Mouse (Mus musculus): ENCODE results near the gene Brd3.
"Not testable (repeated sequence)": the region's sequence is repeated elsewhere in the genome, so short reads cannot be mapped to it uniquely, and the experiment has no call there.

The Brd3 gene

DNA sequence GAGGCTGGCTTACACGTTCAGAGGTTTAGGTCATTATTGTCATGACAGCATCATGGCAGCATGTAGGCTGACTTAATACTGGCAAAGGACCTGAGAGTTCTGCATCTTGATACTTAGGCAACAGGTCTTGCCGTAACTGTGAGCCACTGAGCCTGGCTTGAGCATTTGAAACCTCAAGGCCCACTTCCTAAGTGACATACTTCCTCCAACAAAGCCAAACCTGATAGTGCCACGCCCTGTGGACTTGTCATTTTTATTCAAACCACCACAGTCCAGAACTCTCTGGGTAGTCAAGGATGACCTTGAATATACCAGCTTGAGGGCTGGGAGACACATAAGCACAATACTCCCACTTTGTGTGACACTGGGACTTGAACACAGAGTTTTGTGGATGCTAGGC is 5.4 kb upstream of the Brd3 start:
- DNase-seq (ENCODE audit: low read depth, low spot score): no peak

- DNase-seq (ENCODE audit: low read depth, low spot score): no peak
These were observed 3.2 kb upstream of the Brd3 start for GRCm38 (mm10) chr2:27510706-27511105.

GRCm38 (mm10) chr2:27506658-27507057 is 804 bp downstream of the Brd3 start:
- not testable (repeated sequence) for DNase-seq (ENCODE audit: low read depth, low spot score)

- peak; percentile 47 for DNase-seq (ENCODE audit: low read depth, low spot score)
These were observed 1.9 kb downstream of the Brd3 start for GRCm38 (mm10) chr2:27505539-27505938.

- no peak for DNase-seq (ENCODE audit: low read depth, low spot score)
These were observed 3.2 kb downstream of the Brd3 start for GRCm38 (mm10) chr2:27504113-27504885.

GRCm38 (mm10) chr2:27496391-27497028 is 11.0 kb downstream of the Brd3 start:
- DNase-seq (ENCODE audit: low read depth, low spot score): no peak

GRCm38 (mm10) chr2:27493971-27494370 is 13.5 kb downstream of the Brd3 start:
- DNase-seq (ENCODE audit: low read depth, low spot score): no peak

GRCm38 (mm10) chr2:27490939-27491338 is 16.5 kb downstream of the Brd3 start:
- DNase-seq (ENCODE audit: low read depth, low spot score): no peak

GRCm38 (mm10) chr2:27488362-27488761 is 19.1 kb downstream of the Brd3 start:
- DNase-seq (ENCODE audit: low read depth, low spot score): no peak

GRCm38 (mm10) chr2:27487336-27488049 is 20.0 kb downstream of the Brd3 start:
- no peak for DNase-seq (ENCODE audit: low read depth, low spot score)

GRCm38 (mm10) chr2:27486725-27487124 is 20.7 kb downstream of the Brd3 start:
- no peak for DNase-seq (ENCODE audit: low read depth, low spot score)

DNA sequence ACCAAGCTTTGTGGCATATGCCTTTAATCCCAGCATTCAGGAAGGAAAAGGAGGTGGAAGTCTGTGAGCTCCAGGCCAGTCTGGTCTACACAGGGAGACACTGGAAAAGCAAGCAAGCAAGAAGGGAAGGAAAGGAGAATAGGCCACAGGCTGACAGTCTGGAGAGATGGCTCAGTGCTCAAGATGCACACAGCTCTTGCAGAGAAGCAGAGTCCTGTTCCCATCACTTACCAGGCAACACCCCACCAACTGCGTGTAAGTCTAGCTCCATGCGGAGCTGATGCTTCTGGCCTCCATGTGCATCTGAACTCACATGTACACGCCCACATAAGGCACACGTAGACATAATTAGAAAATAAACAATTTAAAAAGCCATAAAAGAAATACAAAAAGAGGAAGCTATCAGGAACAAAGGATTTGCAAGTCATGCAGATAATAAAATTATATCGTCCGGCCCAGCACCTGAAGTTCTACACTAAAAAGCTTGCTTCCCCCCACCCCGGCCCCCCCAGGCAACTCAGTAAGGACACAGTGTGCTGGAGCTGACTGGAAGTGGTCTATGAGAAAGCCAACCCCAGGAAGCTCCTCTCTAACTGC is 25.1 kb downstream of the Brd3 start:
- DNase-seq (ENCODE audit: low read depth, low spot score): no peak

DNA sequence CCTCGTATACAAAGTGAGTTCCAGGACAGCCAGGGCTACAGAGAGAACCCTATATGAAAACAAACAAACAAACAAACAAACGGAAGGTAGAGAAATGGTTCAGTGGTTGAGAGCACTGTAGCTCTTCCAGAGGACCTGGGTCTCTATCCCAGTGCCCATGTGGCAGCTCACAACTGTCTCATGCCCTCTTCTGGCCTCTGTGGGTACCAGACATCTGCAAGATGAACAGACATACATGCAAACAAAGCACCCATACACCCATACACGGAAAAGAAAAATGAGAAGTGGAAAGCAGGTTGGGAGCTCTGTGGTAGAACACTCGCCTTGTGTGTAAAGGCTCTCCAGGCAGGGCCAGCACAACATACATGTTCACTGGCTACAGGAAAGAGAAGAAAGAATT is 27.1 kb downstream of the Brd3 start:
- no peak for DNase-seq (ENCODE audit: low read depth, low spot score)

DNA sequence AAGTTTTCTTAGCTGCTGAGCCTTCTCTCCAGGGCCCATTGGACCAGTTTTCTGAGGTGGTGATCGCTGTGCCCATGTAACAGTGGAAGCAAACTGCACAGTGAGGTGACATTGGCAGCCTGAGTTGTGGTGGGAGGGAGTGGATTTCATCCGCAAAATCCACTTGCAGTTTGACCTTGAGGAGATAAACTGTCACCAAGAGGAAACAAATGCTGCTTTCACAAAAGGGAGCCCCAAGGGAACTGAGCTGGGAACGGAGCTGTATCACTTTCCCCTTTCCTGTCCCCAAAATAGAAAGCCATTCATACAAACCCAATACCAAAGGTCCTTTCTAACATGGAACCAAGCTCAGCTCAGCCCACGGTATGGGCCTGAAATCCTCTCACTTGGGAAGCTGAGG is 27.6 kb downstream of the Brd3 start:
- DNase-seq (ENCODE audit: low read depth, low spot score): no peak

GRCm38 (mm10) chr2:27476303-27477192 is 30.9 kb downstream of the Brd3 start:
- DNase-seq (ENCODE audit: low read depth, low spot score): no peak

DNA sequence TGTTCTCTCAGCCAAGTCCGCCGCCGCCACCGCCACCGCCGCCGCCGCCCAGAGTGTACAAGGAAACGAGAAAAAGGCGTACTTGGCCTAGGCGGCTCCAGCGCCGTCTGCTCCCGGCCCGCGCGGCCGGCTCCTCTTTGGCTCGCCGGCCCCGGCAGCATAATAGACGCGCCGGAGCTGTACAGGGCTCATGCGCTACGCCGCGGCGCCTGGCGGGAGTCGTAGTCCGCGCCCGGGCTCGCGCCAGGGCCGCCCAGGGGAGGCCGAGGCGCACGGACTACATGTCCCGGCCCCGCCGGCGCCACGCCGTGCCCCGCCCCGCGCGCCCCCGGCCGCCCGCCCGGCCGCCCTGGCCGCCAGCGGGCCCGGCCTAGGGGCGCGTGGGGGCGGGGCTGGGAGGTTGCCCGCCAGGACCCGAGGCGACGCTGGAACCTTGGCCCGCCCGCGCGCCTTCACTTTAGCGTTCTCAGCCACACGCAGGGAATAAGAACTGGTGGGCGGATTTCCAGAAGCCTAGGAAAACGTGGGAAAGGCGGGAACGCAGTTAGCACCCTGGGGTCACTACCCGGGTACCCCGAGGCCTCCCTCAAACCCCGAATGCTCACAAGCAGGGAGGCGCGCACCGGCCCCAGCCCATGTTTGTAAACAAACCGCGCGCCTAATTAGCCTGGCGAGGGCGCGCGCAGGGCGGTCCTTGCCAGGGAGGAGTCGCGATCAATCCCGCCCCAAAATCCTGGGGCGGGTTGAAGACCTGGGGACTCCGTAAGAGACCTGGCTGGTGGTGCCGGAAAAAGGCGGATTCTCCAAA is 31.8 kb downstream of the Brd3 start:
- peak; percentile 89 for DNase-seq (ENCODE audit: low read depth, low spot score)

DNA sequence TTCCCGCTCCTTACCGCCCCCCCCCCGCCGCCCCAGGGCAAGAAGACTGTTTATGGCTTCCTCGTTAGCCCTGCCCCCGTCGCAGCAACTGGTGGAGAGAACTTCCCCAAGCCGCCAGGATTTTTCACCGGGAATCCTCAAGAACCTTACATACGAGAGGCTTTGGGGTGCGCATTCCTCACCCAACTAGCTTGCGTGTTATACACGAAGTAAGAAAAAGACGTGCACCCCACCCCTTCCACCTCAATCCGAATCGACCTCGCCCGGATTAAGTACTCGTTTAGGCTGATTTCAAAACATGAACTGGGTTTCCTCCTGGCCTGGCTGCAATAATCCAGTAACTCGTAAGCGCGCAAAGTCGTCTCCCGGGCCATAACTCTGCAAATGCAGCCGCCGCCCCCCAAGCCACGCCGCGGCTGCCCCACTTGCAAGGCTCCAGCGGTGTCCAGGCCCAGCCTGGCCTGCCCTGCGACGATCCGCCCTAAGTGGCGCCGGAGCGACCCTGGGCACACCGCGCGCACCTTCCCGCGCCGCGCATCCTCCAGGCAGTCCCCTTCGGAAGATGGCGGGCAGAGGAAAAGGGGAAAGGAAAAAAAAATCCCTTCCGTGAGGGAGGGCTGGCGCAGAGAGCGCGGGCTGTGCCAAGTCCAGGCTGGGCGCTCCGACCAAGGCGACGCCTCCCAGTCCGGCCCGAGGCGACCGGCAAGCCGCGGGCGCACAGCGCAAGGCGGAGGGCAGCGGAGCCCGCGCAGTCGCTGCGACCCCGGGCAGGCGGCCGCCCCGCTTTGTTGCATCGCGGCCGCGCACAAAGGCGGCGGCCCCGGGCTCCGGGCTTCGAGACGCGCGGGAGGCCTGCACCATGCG is 32.6 kb downstream of the Brd3 start:
- DNase-seq (ENCODE audit: low read depth, low spot score): no peak

DNA sequence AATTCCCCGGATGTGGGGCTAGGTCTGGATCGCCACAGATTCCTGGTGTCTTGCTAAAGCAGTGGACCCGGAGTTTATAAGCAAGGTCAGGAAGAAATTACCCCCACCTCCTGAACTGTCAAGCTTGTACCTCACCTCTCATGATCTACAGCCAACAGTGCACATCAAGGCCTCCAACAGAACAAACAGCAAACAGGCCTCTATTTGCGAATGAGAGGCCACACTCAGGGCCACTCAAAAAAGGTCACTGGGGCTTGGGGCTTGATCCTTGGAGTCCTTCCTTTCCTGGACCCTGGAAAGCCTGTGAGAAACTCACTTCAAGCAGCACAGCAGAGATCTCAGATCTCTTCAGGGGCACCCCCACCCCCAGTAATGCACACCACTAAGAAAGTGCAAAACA is 33.6 kb downstream of the Brd3 start:
- DNase-seq (ENCODE audit: low read depth, low spot score): no peak

GRCm38 (mm10) chr2:27473061-27473765 is 34.2 kb downstream of the Brd3 start:
- no peak for DNase-seq (ENCODE audit: low read depth, low spot score)
